Mouse (Mus musculus): ENCODE data around the gene Suclg2. TPM values are rescaled to one million over a fixed set of nuclear protein-coding genes. Genes with fewer than 3 reads are reported as not detected.
A peak's percentile ranks its signal among the peaks of the same experiment; 100 is the strongest.

Suclg2 gene
- polyA plus RNA-seq, 1 experiment from 2014 or later, result 103 TPM

GRCm38 (mm10) chr6:95709106-95709505 is 9.5 kb downstream of the Suclg2 start:
- DNase-seq (ENCODE audit: low spot score), result no peak
- no peaks in the 10 kb centered on the region for H3K27me3 ChIP-seq (replicated peaks; ENCODE audit: control insufficient read depth, insufficient read depth, low read length)
- ATAC-seq (replicated peaks; ENCODE audit: low FRiP score, low TSS enrichment, low read depth), result 0 out of 2 replicates have a peak, but pooled peaks have one; percentile 44
- no peak overlapping the region for H3K4me2 ChIP-seq (ENCODE audit: low read length)
- H3K36me3 ChIP-seq (ENCODE audit: control insufficient read depth, insufficient read depth, low read length), result no peaks in the 10 kb centered on the region
- no peak overlapping the region for H3K27ac ChIP-seq (ENCODE audit: low read depth)
- WGBS, result 55% methylated on average over 5 of the region's 5 CpGs
- no peaks in the 10 kb centered on the region for H3K9me3 ChIP-seq (ENCODE audit: control insufficient read depth, low read length)
- no peak overlapping the region for H3K4me3 ChIP-seq (ENCODE audit: low read depth, low read length)
- H3K4me1 ChIP-seq (replicated peaks; ENCODE audit: control insufficient read depth, insufficient read depth, low read length), result 0 out of 2 replicates have a peak, but pooled peaks cover 3% of the 10 kb centered on the region
- H3K9ac ChIP-seq (ENCODE audit: low read length), result no peak overlapping the region

- Histone ChIP-seq H3K9me3 (ENCODE audit: control insufficient read depth, low read length) (no peaks in the 10 kb centered on the region), H3K4me3 (ENCODE audit: low read depth, low read length) (no peak overlapping the region), H3K27ac (ENCODE audit: low read depth) (no peak overlapping the region), H3K4me1 (replicated peaks; ENCODE audit: control insufficient read depth, insufficient read depth, low read length) (peaks cover 13% of the 10 kb centered on the region), H3K36me3 (ENCODE audit: control insufficient read depth, insufficient read depth, low read length) (no peaks in the 10 kb centered on the region), H3K27me3 (replicated peaks; ENCODE audit: control insufficient read depth, insufficient read depth, low read length) (no peaks in the 10 kb centered on the region), H3K9ac (ENCODE audit: low read length) (no peak overlapping the region), H3K4me2 (ENCODE audit: low read length) (no peak overlapping the region)
- no peak for DNase-seq (ENCODE audit: low spot score)
- ATAC-seq (replicated peaks; ENCODE audit: low FRiP score, low TSS enrichment, low read depth), result no peak
- WGBS, result 83% methylated on average over 4 of the region's 4 CpGs
These were observed 14.0 kb downstream of the Suclg2 start for GRCm38 (mm10) chr6:95704626-95705025.

- 53% methylated on average over 9 of the region's 9 CpGs for WGBS
- H3K36me3 ChIP-seq (ENCODE audit: control insufficient read depth, insufficient read depth, low read length), result no peaks in the 10 kb centered on the region
- H3K4me2 ChIP-seq (ENCODE audit: low read length), result no peak overlapping the region
- no peak overlapping the region for H3K9ac ChIP-seq (ENCODE audit: low read length)
- 0 out of 2 replicates have a peak overlapping the region, but pooled peaks have one; percentile 22 for H3K27ac ChIP-seq (ENCODE audit: low read depth)
- H3K27me3 ChIP-seq (replicated peaks; ENCODE audit: control insufficient read depth, insufficient read depth, low read length), result no peaks in the 10 kb centered on the region
- H3K4me1 ChIP-seq (replicated peaks; ENCODE audit: control insufficient read depth, insufficient read depth, low read length), result peaks cover 18% of the 10 kb centered on the region
- no peak overlapping the region for H3K4me3 ChIP-seq (ENCODE audit: low read depth, low read length)
- ATAC-seq (replicated peaks; ENCODE audit: low FRiP score, low TSS enrichment, low read depth) (no peak), DNase-seq (ENCODE audit: low spot score) (no peak)
- H3K9me3 ChIP-seq (ENCODE audit: control insufficient read depth, low read length), result no peaks in the 10 kb centered on the region
These were observed 16.4 kb downstream of the Suclg2 start for GRCm38 (mm10) chr6:95702200-95702599.

GRCm38 (mm10) chr6:95701786-95702185 is 16.8 kb downstream of the Suclg2 start:
- DNase-seq (ENCODE audit: low spot score), result no peak
- WGBS, result 61% methylated on average over 7 of the region's 7 CpGs
- H3K27ac ChIP-seq (ENCODE audit: low read depth), result 0 out of 2 replicates have a peak overlapping the region, but pooled peaks have one; percentile 22

GRCm38 (mm10) chr6:95700981-95701610 is 17.5 kb downstream of the Suclg2 start:
- Histone ChIP-seq H3K9ac (ENCODE audit: low read length) (no peak overlapping the region), H3K27ac (ENCODE audit: low read depth) (no peak overlapping the region), H3K9me3 (ENCODE audit: control insufficient read depth, low read length) (no peaks in the 10 kb centered on the region), H3K4me3 (ENCODE audit: low read depth, low read length) (no peak overlapping the region), H3K36me3 (ENCODE audit: control insufficient read depth, insufficient read depth, low read length) (no peaks in the 10 kb centered on the region), H3K27me3 (replicated peaks; ENCODE audit: control insufficient read depth, insufficient read depth, low read length) (no peaks in the 10 kb centered on the region), H3K4me2 (ENCODE audit: low read length) (no peak overlapping the region), H3K4me1 (replicated peaks; ENCODE audit: control insufficient read depth, insufficient read depth, low read length) (peaks cover 18% of the 10 kb centered on the region)
- 84% methylated on average over 2 of the region's 2 CpGs for WGBS
- DNase-seq (ENCODE audit: low spot score), result no peak
- ATAC-seq (replicated peaks; ENCODE audit: low FRiP score, low TSS enrichment, low read depth), result no peak

More at GRCm38 (mm10) chr6:95701786-95702185, 16.8 kb downstream of the Suclg2 start:
- Histone ChIP-seq H3K9me3 (ENCODE audit: control insufficient read depth, low read length) (no peaks in the 10 kb centered on the region), H3K9ac (ENCODE audit: low read length) (no peak overlapping the region), H3K27me3 (replicated peaks; ENCODE audit: control insufficient read depth, insufficient read depth, low read length) (no peaks in the 10 kb centered on the region), H3K4me2 (ENCODE audit: low read length) (no peak overlapping the region), H3K4me3 (ENCODE audit: low read depth, low read length) (no peak overlapping the region), H3K36me3 (ENCODE audit: control insufficient read depth, insufficient read depth, low read length) (no peaks in the 10 kb centered on the region), H3K4me1 (replicated peaks; ENCODE audit: control insufficient read depth, insufficient read depth, low read length) (peaks cover 18% of the 10 kb centered on the region)
- no peak for ATAC-seq (replicated peaks; ENCODE audit: low FRiP score, low TSS enrichment, low read depth)

GRCm38 (mm10) chr6:95700191-95700590 is 18.4 kb downstream of the Suclg2 start:
- WGBS, result 78% methylated on average over 5 of the region's 5 CpGs

GRCm38 (mm10) chr6:95699326-95699725 is 19.3 kb downstream of the Suclg2 start:
- no peak overlapping the region for H3K9ac ChIP-seq (ENCODE audit: low read length)
- DNase-seq (ENCODE audit: low spot score) (no peak), ATAC-seq (replicated peaks; ENCODE audit: low FRiP score, low TSS enrichment, low read depth) (no peak)
- WGBS, result 48% methylated on average over 3 of the region's 3 CpGs
- no peak overlapping the region for H3K4me2 ChIP-seq (ENCODE audit: low read length)
- H3K4me3 ChIP-seq (ENCODE audit: low read depth, low read length), result no peak overlapping the region
- no peak overlapping the region for H3K27ac ChIP-seq (ENCODE audit: low read depth)
- H3K4me1 ChIP-seq (replicated peaks; ENCODE audit: control insufficient read depth, insufficient read depth, low read length), result peaks cover 18% of the 10 kb centered on the region
- no peaks in the 10 kb centered on the region for H3K9me3 ChIP-seq (ENCODE audit: control insufficient read depth, low read length)
- no peaks in the 10 kb centered on the region for H3K36me3 ChIP-seq (ENCODE audit: control insufficient read depth, insufficient read depth, low read length)
- H3K27me3 ChIP-seq (replicated peaks; ENCODE audit: control insufficient read depth, insufficient read depth, low read length), result no peaks in the 10 kb centered on the region

More at GRCm38 (mm10) chr6:95700191-95700590, 18.4 kb downstream of the Suclg2 start:
- Histone ChIP-seq H3K4me1 (replicated peaks; ENCODE audit: control insufficient read depth, insufficient read depth, low read length) (peaks cover 18% of the 10 kb centered on the region), H3K27me3 (replicated peaks; ENCODE audit: control insufficient read depth, insufficient read depth, low read length) (no peaks in the 10 kb centered on the region), H3K4me3 (ENCODE audit: low read depth, low read length) (no peak overlapping the region), H3K9ac (ENCODE audit: low read length) (no peak overlapping the region), H3K36me3 (ENCODE audit: control insufficient read depth, insufficient read depth, low read length) (no peaks in the 10 kb centered on the region), H3K4me2 (ENCODE audit: low read length) (no peak overlapping the region), H3K27ac (ENCODE audit: low read depth) (no peak overlapping the region), H3K9me3 (ENCODE audit: control insufficient read depth, low read length) (no peaks in the 10 kb centered on the region)
- no peak for ATAC-seq (replicated peaks; ENCODE audit: low FRiP score, low TSS enrichment, low read depth)
- no peak for DNase-seq (ENCODE audit: low spot score)

GRCm38 (mm10) chr6:95698536-95699162 is 20.0 kb downstream of the Suclg2 start:
- no peaks in the 10 kb centered on the region for H3K9me3 ChIP-seq (ENCODE audit: control insufficient read depth, low read length)
- H3K4me1 ChIP-seq (replicated peaks; ENCODE audit: control insufficient read depth, insufficient read depth, low read length), result peaks cover 18% of the 10 kb centered on the region
- ATAC-seq (replicated peaks; ENCODE audit: low FRiP score, low TSS enrichment, low read depth) (no peak), DNase-seq (ENCODE audit: low spot score) (no peak)
- H3K27ac ChIP-seq (ENCODE audit: low read depth), result no peak overlapping the region
- no peak overlapping the region for H3K4me2 ChIP-seq (ENCODE audit: low read length)
- H3K4me3 ChIP-seq (ENCODE audit: low read depth, low read length), result no peak overlapping the region
- 44% methylated on average over 5 of the region's 6 CpGs for WGBS
- no peak overlapping the region for H3K9ac ChIP-seq (ENCODE audit: low read length)
- no peaks in the 10 kb centered on the region for H3K27me3 ChIP-seq (replicated peaks; ENCODE audit: control insufficient read depth, insufficient read depth, low read length)
- no peaks in the 10 kb centered on the region for H3K36me3 ChIP-seq (ENCODE audit: control insufficient read depth, insufficient read depth, low read length)

- no peak for ATAC-seq (replicated peaks; ENCODE audit: low FRiP score, low TSS enrichment, low read depth)
- 79% methylated on average over 4 of the region's 4 CpGs for WGBS
- H3K9me3 ChIP-seq (ENCODE audit: control insufficient read depth, low read length), result no peaks in the 10 kb centered on the region
- H3K4me1 ChIP-seq (replicated peaks; ENCODE audit: control insufficient read depth, insufficient read depth, low read length), result peaks cover 6% of the 10 kb centered on the region
- no peak overlapping the region for H3K9ac ChIP-seq (ENCODE audit: low read length)
- no peaks in the 10 kb centered on the region for H3K36me3 ChIP-seq (ENCODE audit: control insufficient read depth, insufficient read depth, low read length)
- no peak overlapping the region for H3K27ac ChIP-seq (ENCODE audit: low read depth)
- DNase-seq (ENCODE audit: low spot score), result no peak
- H3K27me3 ChIP-seq (replicated peaks; ENCODE audit: control insufficient read depth, insufficient read depth, low read length), result no peaks in the 10 kb centered on the region
- H3K4me2 ChIP-seq (ENCODE audit: low read length), result no peak overlapping the region
- H3K4me3 ChIP-seq (ENCODE audit: low read depth, low read length), result no peak overlapping the region
These were observed 23.7 kb downstream of the Suclg2 start for GRCm38 (mm10) chr6:95694910-95695309.

Measured in intestine, embryonic 14.5 days (tissue).